Mouse (Mus musculus) ES-E14 (cell line): ENCODE data around the gene Aff1. TPM values are rescaled to one million over a fixed set of nuclear protein-coding genes. Genes with fewer than 3 reads are reported as not detected.

Experiments used
- DNase-seq: peaks from one replicate; pipeline ENCODE4 v3.0.0-alpha.2; 2013; ENCODE audit warnings: low read depth, low spot score
- H3K27ac ChIP-seq: 2 replicates; pipeline ENCODE4 v1.5.1; 2012; ENCODE audit warnings: low read depth, mild to moderate bottlenecking, low read length, moderate library complexity, mixed read lengths; ENCODE audit not compliant: poor library complexity, insufficient read depth, severe bottlenecking
- H3K36me3 ChIP-seq: 2 replicates; pipeline ENCODE4 v1.6.1; 2012; ENCODE audit warnings: mild to moderate bottlenecking, low read length, moderate library complexity, mixed read lengths; ENCODE audit not compliant: control insufficient read depth, poor library complexity, insufficient read depth, severe bottlenecking
- H3K4me1 ChIP-seq, 2 experiments: fragments of 150-350 bp in 1 of 2; sonication (generic) in 1 of 2; 2 replicates each; pipeline ENCODE4 v1.6.1; 2012; ENCODE audit warnings: low read length in 2 of 2, mild to moderate bottlenecking in 1 of 2, mixed read lengths in 1 of 2; ENCODE audit not compliant: control insufficient read depth in 2 of 2, insufficient read depth in 2 of 2, poor library complexity in 1 of 2
- H3K4me3 ChIP-seq, 2 experiments: fragments of 150-350 bp in 1 of 2; sonication (generic) in 1 of 2; 2 replicates each; pipeline ENCODE4 v1.5.1; 2012; ENCODE audit warnings: low read length in 2 of 2, low read depth in 1 of 2, mild to moderate bottlenecking in 1 of 2, mixed read lengths in 1 of 2; ENCODE audit not compliant: insufficient read depth in 1 of 2, poor library complexity in 1 of 2, severe bottlenecking in 1 of 2
- H3K9ac ChIP-seq: 2 replicates; pipeline ENCODE4 v1.6.1; 2012; ENCODE audit warnings: low read depth, mild to moderate bottlenecking, low read length, mixed read lengths; ENCODE audit not compliant: poor library complexity, insufficient read depth, severe bottlenecking
- H3K9me3 ChIP-seq: fragments of 150-350 bp; sonication (generic); 2 replicates; pipeline ENCODE4 v1.6.1; 2012; ENCODE audit warnings: low read depth, mild to moderate bottlenecking, low read length; ENCODE audit not compliant: control insufficient read depth, insufficient read depth
- CHD2 ChIP-seq: IDR thresholded peaks from 2 replicates; pipeline ENCODE4 v1.6.1; 2014; ENCODE audit warnings: mild to moderate bottlenecking, low read depth, low read length, inconsistent platforms
- HCFC1 ChIP-seq: IDR thresholded peaks from 2 replicates; pipeline ENCODE4 v1.6.1; 2012; ENCODE audit warnings: low read length, inconsistent platforms, borderline replicate concordance; ENCODE audit not compliant: insufficient read depth
- MAFK ChIP-seq: IDR thresholded peaks from 2 replicates; pipeline ENCODE4 v1.6.1; 2014; ENCODE audit warnings: mild to moderate bottlenecking, low read depth, low read length, inconsistent platforms; ENCODE audit not compliant: insufficient read depth
- ZC3H11A ChIP-seq: IDR thresholded peaks from 2 replicates; pipeline ENCODE4 v1.6.1; 2012; ENCODE audit warnings: low read depth, mild to moderate bottlenecking, inconsistent platforms, low read length, borderline replicate concordance
- ZNF384 ChIP-seq: IDR thresholded peaks from 2 replicates; pipeline ENCODE4 v1.6.1; 2012; ENCODE audit warnings: low read depth, low read length, inconsistent platforms
- in situ Hi-C, 2 experiments: fragments of 600-800 bp; cut with MboI; formaldehyde crosslinking; loops; one replicate each; pipeline ENCODE4 v1.15.1; 2025; ENCODE audit warnings: low sequenced_read_pairs in 2 of 2, inconsistent platforms in 1 of 2; ENCODE audit not compliant: unreplicated experiment in 2 of 2
- total RNA-seq: library from RNA; depleted of rRNA; stranded (reverse); fragments of 300-350 nt; gene quantifications from 2 replicates; pipeline ENCODE4 v1.2.3, GENCODE M21; 2012

The Aff1 gene
- total RNA-seq, 1 experiment: 26.0 TPM

DNA sequence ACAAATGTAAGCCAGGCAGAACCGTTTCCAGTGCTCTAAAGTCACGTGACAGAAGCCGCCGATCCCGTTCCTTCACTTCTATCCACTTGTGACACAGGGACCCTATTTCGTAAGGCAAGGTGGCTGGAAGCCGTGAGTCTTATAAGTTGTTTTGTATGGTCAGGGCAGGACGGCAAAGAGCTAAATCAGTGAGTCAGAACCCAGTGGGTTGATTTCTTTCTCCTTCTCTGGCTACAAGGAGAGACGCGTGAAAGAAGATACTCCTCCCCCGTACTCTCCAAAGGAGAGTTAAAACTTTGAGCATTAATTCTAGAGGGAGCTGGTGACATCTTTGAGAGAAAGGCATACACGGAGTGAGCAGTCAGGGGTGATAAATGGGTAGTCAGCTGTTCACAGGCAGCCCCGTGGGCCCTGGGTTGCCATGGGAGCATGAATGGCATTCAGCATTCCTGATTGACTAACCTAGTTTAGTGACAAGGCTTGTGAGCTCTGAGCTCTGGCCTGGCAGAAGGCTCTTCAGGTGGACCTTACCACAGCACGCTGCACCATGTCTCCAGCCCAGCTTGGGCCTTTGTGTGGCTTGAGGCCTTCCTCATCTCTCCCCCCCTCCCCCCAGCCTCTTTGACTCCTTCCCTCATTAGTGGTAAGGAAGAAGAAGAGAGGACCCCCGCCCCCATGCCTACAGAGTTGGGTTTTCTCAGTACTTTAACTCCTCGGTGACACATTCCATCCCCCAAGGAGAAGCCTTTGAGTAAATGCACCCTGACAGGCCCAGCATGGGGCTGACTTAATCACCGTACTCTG is 86.3 kb downstream of the Aff1 start:
- H3K36me3 ChIP-seq: peaks cover 2% of the 10 kb centered on the region; the same call in 1 of the 2 replicates
- H3K9ac ChIP-seq: no peak overlapping the region; the same call in 1 of the 2 replicates
- no peak overlapping the region for H3K4me3 ChIP-seq
- no peaks in the 10 kb centered on the region for H3K9me3 ChIP-seq
- no peak for DNase-seq
- in situ Hi-C loops: no loop called here
- no peak overlapping the region; the same call in 1 of the 2 replicates for H3K27ac ChIP-seq
- TF ChIP-seq MAFK (no peak), ZNF384 (no peak), HCFC1 (no peak), CHD2 (no peak), ZC3H11A (no peak)
- peaks cover 0 to 33% of the 10 kb centered on the region in 2 experiments; a peak in 2 of 4 replicates for H3K4me1 ChIP-seq

DNA sequence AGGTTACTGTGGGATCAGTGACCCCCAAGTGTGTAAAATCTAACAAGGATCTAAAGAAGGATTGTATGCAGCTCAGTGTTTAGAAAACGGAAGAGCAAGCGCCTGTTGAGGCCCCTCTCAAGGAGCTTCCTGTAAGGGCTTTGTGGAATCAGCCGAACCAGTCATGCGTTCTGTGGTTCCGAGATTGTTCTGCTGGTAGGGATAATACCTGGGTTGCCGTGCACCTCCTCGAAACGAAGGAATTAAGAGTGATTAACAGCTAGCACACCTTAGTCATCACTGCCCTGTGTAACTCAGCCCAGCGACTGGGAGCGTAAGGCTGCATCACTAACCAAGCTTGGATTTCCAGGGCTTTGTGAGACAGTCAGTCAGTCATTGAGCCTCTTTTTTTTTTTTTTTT is 87.7 kb downstream of the Aff1 start:
- in situ Hi-C loops: no loop called here
- H3K4me3 ChIP-seq: no peak overlapping the region
- no peak for DNase-seq
- H3K27ac ChIP-seq: no peak overlapping the region
- H3K9me3 ChIP-seq: no peaks in the 10 kb centered on the region
- no peak overlapping the region for H3K9ac ChIP-seq
- peaks cover 0 to 27% of the 10 kb centered on the region in 2 experiments; a peak in 2 of 4 replicates for H3K4me1 ChIP-seq
- H3K36me3 ChIP-seq: peaks cover 9% of the 10 kb centered on the region
- TF ChIP-seq ZNF384: no peak
- TF ChIP-seq ZC3H11A: no peak

DNA sequence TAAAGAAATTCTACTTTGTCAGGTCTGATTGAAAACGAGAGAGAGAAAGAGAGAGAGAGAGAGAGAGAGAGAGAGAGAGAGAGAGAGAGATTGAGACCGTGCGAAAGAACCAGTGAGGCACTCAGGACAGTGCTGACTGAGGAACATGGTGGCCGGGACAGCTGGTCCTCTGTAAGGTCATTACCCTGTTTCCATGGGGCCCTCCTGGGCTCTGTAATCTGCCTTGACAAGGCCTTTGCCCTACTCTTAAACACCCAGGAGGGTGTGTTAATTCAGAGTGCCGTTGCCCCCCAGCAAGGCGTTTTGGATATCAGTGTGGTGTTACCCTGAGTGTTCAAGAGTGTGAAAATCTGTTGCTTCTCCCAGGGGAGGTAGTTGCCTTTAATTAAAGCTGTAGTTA is 88.1 kb downstream of the Aff1 start:
- in situ Hi-C loops: no loop called here
- Histone ChIP-seq H3K4me1 (peaks cover 0 to 24% of the 10 kb centered on the region in 2 experiments; a peak in 2 of 4 replicates), H3K27ac (no peak overlapping the region), H3K4me3 (no peak overlapping the region), H3K36me3 (peaks cover 9% of the 10 kb centered on the region), H3K9me3 (no peaks in the 10 kb centered on the region), H3K9ac (no peak overlapping the region)
- no peak for DNase-seq
- no peak for TF ChIP-seq HCFC1
- TF ChIP-seq ZNF384: no peak
- TF ChIP-seq MAFK: no peak
- TF ChIP-seq CHD2: no peak
- no peak for TF ChIP-seq ZC3H11A

DNA sequence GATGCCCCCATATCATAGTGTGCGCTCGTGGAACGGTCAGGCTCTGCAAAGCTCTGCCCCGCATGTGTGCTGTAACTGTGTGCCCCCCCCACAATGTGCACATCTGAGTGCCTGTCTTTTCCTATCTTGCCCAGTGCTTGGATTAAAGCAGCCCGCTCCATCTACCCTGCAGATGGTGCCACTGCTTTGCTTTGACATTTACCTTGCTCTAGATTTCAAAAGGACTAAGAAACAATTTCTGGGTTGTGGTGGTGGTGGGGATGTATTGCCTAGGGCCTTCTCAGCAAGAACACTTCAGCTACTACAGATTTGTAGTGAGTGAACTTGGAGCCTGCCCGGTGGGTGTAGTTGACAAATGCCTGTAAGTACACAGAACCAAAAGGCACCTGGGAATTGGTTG is 88.7 kb downstream of the Aff1 start:
- TF ChIP-seq MAFK: no peak
- no peak for TF ChIP-seq ZNF384
- TF ChIP-seq HCFC1: no peak
- no peak for TF ChIP-seq CHD2
- TF ChIP-seq ZC3H11A: no peak
- peaks cover 9% of the 10 kb centered on the region for H3K36me3 ChIP-seq
- H3K4me1 ChIP-seq: peaks cover 0 to 25% of the 10 kb centered on the region in 2 experiments; a peak in 2 of 4 replicates
- in situ Hi-C loops: no loop called here
- H3K9ac ChIP-seq: no peak overlapping the region
- H3K4me3 ChIP-seq: no peak overlapping the region
- DNase-seq: no peak
- no peak overlapping the region for H3K27ac ChIP-seq
- no peaks in the 10 kb centered on the region for H3K9me3 ChIP-seq
